Mouse (Mus musculus) liver, embryonic 14 days (tissue): ENCODE measurements around the gene Col12a1. TPM values are rescaled to one million over a fixed set of nuclear protein-coding genes. Genes with fewer than 3 reads are reported as not detected.

Experiments used
- polyA plus RNA-seq: library from polyadenylated mRNA; depleted of rRNA; stranded (reverse); fragments of >200 nt; gene quantifications from 2 replicates; pipeline ENCODE4 v1.2.3, GENCODE M21; 2012; rRNA removed

Gene Col12a1
- polyA plus RNA-seq: 0.63 and 2.3 TPM in 2 replicates

DNA sequence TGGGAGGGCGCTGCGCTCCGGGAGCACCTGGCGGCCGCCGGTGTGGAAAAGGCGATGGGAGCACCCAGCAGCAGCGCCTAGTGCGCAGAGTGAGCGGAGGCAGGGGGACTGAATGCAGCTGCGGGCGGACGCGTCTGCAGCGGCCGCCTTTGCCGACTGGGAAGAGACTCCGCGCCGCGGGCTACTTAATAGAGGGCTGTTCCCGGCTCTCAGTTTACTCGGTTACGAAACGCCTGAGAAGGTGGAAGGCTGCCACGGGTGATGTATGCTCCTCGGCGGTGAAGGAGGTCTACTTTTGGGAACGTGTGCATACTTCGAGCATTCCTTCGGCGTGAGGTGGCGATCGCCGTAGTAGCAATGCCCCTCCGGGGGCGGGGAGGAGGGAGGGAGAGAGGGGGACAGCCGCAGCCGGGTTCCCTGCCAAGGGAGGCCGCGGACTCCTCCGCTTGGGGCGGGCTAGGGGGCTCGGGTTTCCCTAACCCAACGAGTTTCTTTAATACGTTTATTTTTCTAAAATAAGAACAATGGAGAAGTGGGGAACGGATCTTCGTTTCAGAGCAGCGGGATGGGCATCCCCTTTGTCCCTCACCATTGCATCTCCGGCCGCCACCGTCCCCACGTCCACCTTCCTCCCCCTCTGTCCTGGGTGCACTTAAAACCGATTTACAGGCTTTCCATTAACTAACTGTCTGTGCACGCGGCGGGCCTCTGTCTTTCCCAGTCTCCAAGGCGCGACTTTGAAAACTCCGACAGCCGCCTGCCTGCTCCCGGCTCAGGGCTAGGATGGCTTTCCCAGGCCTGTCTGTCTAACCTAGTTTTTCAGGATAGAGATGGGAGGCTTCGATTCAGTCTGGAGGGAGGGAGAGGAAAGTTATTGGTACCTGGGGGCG, at the start of gene Col12a1:
Gene Col12a1 (minus strand): TSS at position 351 of the 890 bp plus-strand sequence.

DNA sequence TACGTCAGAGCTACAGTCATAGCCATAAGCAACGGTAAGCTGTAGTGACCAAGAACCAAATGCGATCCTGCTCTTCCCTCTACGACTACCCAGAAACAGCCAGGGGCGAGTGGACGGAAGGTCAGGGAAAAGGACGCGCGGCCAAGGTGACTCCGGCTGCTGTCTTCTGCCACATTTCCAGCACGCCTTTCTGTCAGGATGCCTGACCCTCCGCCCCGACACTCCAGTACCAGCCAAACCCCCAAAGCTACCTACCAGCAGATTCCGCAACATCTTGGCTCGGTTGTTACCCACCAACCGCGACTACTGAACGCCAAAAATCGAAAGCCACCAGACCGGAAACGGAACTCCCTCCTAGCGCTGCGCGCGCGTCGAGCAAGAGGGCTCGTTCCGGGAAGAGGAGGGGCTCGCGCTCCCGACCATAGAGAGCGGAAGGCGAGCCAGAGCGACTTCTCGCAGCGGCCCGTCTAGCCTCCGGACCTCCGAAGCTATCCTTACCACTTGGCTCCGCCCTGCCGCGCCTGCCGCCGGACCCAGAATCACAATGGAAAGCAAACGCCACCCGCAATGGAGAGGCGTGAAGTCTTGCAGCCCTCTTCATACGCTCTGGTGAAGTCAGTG, 40.9 kb upstream of the Col12a1 start, which contains the start of gene Cox7a2:
Gene Cox7a2 (minus strand): TSS at position 494 of the 621 bp plus-strand sequence.

Other genes starting within 250 kb of the Col12a1 start
- gene Cox7a2, start 41.0 kb upstream of the Col12a1 start, polyA plus RNA-seq: 279 and 299 TPM in 2 replicates
- 11.6 and 14.5 TPM in 2 replicates for gene Tmem30a, start 74.7 kb upstream of the Col12a1 start, polyA plus RNA-seq